Mouse (Mus musculus) forebrain, embryonic 10.5 days (tissue): ENCODE data around the gene Jmjd8. TPM values are rescaled to one million over a fixed set of nuclear protein-coding genes. Genes with fewer than 3 reads are reported as not detected.
A peak's percentile ranks its signal among the peaks of the same experiment; 100 is the strongest.
"Not testable (repeated sequence)": the region's sequence is repeated elsewhere in the genome, so short reads cannot be mapped to it uniquely, and the experiment has no call there.

Experiments
- DNase-seq: peaks from one replicate; pipeline ENCODE4 v3.0.0-alpha.2; 2017; ENCODE audit warnings: low spot score; ENCODE audit errors: extremely low spot score
- H3K27ac ChIP-seq: fragments of 300-500 bp; sonication (generic); 2 replicates; pipeline ENCODE4 v1.5.1; 2016; ENCODE audit warnings: mild to moderate bottlenecking
- H3K27me3 ChIP-seq: fragments of 300-500 bp; sonication (generic); 2 replicates; pipeline ENCODE4 v1.6.1; 2016; ENCODE audit warnings: mild to moderate bottlenecking; ENCODE audit not compliant: poor library complexity, severe bottlenecking
- H3K36me3 ChIP-seq: fragments of 300-500 bp; sonication (generic); replicated peaks from 2 replicates; pipeline ENCODE4 v1.6.1; 2016; ENCODE audit warnings: mild to moderate bottlenecking, moderate library complexity
- H3K4me1 ChIP-seq: fragments of 300-500 bp; sonication (generic); 2 replicates; pipeline ENCODE4 v1.6.1; 2016
- H3K4me3 ChIP-seq: fragments of 300-500 bp; sonication (generic); 2 replicates; pipeline ENCODE4 v1.5.1; 2016; ENCODE audit warnings: mild to moderate bottlenecking, moderate library complexity
- H3K9me3 ChIP-seq: fragments of 300-500 bp; sonication (generic); 2 replicates; pipeline ENCODE4 v1.6.1; 2016; ENCODE audit warnings: mild to moderate bottlenecking, moderate library complexity
- WGBS: fragments of 180-500 bp; shearing (Covaris S2); methylation state at CpG from one replicate; pipeline ENCODE4 v1.1.7; 2016; 5-methylcytosine and 5-hydroxymethylcytosine counted together
- polyA plus RNA-seq: library from polyadenylated mRNA; unstranded; fragments of >200 nt; fragmentation: Nextera tagmentation; extraction: Ambion mirVana; gene quantifications from 2 replicates; pipeline ENCODE4 v1.2.1, GENCODE M21; 2016

The Jmjd8 gene
- polyA plus RNA-seq, 1 experiment from 2014 or later: 58.7 TPM

GRCm38 (mm10) chr17:25861704-25862612 is 33.3 kb downstream of the Jmjd8 start:
- H3K27ac ChIP-seq: peak overlapping the region; percentile 94
- peaks cover 30% of the 10 kb centered on the region for H3K36me3 ChIP-seq
- 11% methylated on average over 6 of the region's 6 CpGs for WGBS
- H3K4me1 ChIP-seq: peaks cover 46% of the 10 kb centered on the region
- DNase-seq: no peak
- peak overlapping the region; percentile 84 for H3K4me3 ChIP-seq
- H3K27me3 ChIP-seq: no peaks in the 10 kb centered on the region
- no peaks in the 10 kb centered on the region for H3K9me3 ChIP-seq

GRCm38 (mm10) chr17:25863681-25864080 is 35.0 kb downstream of the Jmjd8 start:
- DNase-seq: no peak
- Histone ChIP-seq H3K27ac (no peak overlapping the region), H3K27me3 (no peaks in the 10 kb centered on the region), H3K4me3 (no peak overlapping the region), H3K4me1 (peaks cover 64% of the 10 kb centered on the region), H3K9me3 (no peaks in the 10 kb centered on the region), H3K36me3 (peaks cover 15% of the 10 kb centered on the region)
- 93% methylated on average over 6 of the region's 6 CpGs for WGBS

GRCm38 (mm10) chr17:25864311-25864710 is 35.6 kb downstream of the Jmjd8 start:
- Histone ChIP-seq H3K4me1 (peaks cover 68% of the 10 kb centered on the region), H3K27me3 (no peaks in the 10 kb centered on the region), H3K36me3 (peaks cover 9% of the 10 kb centered on the region), H3K4me3 (no peak overlapping the region), H3K9me3 (no peaks in the 10 kb centered on the region), H3K27ac (no peak overlapping the region)
- DNase-seq: no peak
- 92% methylated on average over 14 of the region's 14 CpGs for WGBS

GRCm38 (mm10) chr17:25865288-25865687 is 36.6 kb downstream of the Jmjd8 start:
- H3K27me3 ChIP-seq: no peaks in the 10 kb centered on the region
- WGBS: 91% methylated on average over 11 of the region's 11 CpGs
- no peaks in the 10 kb centered on the region for H3K9me3 ChIP-seq
- DNase-seq: no peak
- peak overlapping the region; percentile 10 for H3K4me3 ChIP-seq
- peaks cover 62% of the 10 kb centered on the region for H3K4me1 ChIP-seq
- no peak overlapping the region for H3K27ac ChIP-seq
- H3K36me3 ChIP-seq: peaks cover 5% of the 10 kb centered on the region; the same call in 1 of the 2 replicates

- DNase-seq: no peak
- Histone ChIP-seq H3K9me3 (no peaks in the 10 kb centered on the region), H3K4me1 (peaks cover 53% of the 10 kb centered on the region), H3K36me3 (peaks cover 5% of the 10 kb centered on the region; the same call in 1 of the 2 replicates), H3K27ac (no peak overlapping the region), H3K27me3 (no peaks in the 10 kb centered on the region), H3K4me3 (no peak overlapping the region)
- 91% methylated on average over 3 of the region's 3 CpGs for WGBS
These were observed 37.5 kb downstream of the Jmjd8 start for GRCm38 (mm10) chr17:25866172-25866571.

- Histone ChIP-seq H3K4me3 (peak overlapping the region; percentile 90), H3K4me1 (peaks cover 41% of the 10 kb centered on the region), H3K27ac (peak overlapping the region; percentile 82), H3K27me3 (no peaks in the 10 kb centered on the region), H3K36me3 (peaks cover 5% of the 10 kb centered on the region; the same call in 1 of the 2 replicates), H3K9me3 (no peaks in the 10 kb centered on the region)
- WGBS: 17% methylated on average over 7 of the region's 7 CpGs
- DNase-seq: no peak
These were observed 38.8 kb downstream of the Jmjd8 start for GRCm38 (mm10) chr17:25867509-25867835.

GRCm38 (mm10) chr17:25867836-25868600 is 39.4 kb downstream of the Jmjd8 start:
- Histone ChIP-seq H3K4me1 (peaks cover 41% of the 10 kb centered on the region), H3K27ac (peak overlapping the region; percentile 82), H3K4me3 (peak overlapping the region; percentile 90), H3K27me3 (no peaks in the 10 kb centered on the region), H3K36me3 (peaks cover 5% of the 10 kb centered on the region; the same call in 1 of the 2 replicates), H3K9me3 (no peaks in the 10 kb centered on the region)
- under 1% methylated on average over 42 of the region's 42 CpGs for WGBS
- DNase-seq: peak; percentile 58

- whole genome bisulfite sequencing: under 1% methylated on average over 24 of the region's 24 CpGs
- H3K27ac ChIP-seq: peak within 1 kb of the TSS; percentile 82
- no peaks in the 10 kb centered on the region for H3K9me3 ChIP-seq
- H3K4me3 ChIP-seq: peak within 1 kb of the TSS; percentile 90
- H3K27me3 ChIP-seq: no peaks in the 10 kb centered on the region
- peaks cover 42% of the 10 kb centered on the region for H3K4me1 ChIP-seq
- H3K36me3 ChIP-seq: peaks cover 5% of the 10 kb centered on the region; the same call in 1 of the 2 replicates
- DNase-seq: peak; percentile 79
These were observed 40.0 kb downstream of the Jmjd8 start, which contains the start of gene Mcrip2 for GRCm38 (mm10) chr17:25868601-25869191. Gene Mcrip2, minus strand, starts transcription at chr17:25868764.

- Histone ChIP-seq H3K9me3 (no peaks in the 10 kb centered on the region), H3K4me1 (peaks cover 50% of the 10 kb centered on the region), H3K4me3 (no peak overlapping the region), H3K27me3 (no peaks in the 10 kb centered on the region), H3K27ac (no peak overlapping the region), H3K36me3 (no peaks in the 10 kb centered on the region; the same call in 1 of the 2 replicates)
- no peak for DNase-seq
- 84% methylated on average over 8 of the region's 8 CpGs for WGBS
These were observed 40.8 kb downstream of the Jmjd8 start for GRCm38 (mm10) chr17:25869498-25869897.

GRCm38 (mm10) chr17:25869954-25870353 is 41.3 kb downstream of the Jmjd8 start:
- H3K4me3 ChIP-seq: no peak overlapping the region
- no peak for DNase-seq
- H3K4me1 ChIP-seq: peaks cover 52% of the 10 kb centered on the region
- no peaks in the 10 kb centered on the region for H3K27me3 ChIP-seq
- WGBS: 90% methylated on average over 2 of the region's 2 CpGs
- no peak overlapping the region for H3K27ac ChIP-seq
- no peaks in the 10 kb centered on the region; the same call in 1 of the 2 replicates for H3K36me3 ChIP-seq
- H3K9me3 ChIP-seq: no peaks in the 10 kb centered on the region

GRCm38 (mm10) chr17:25871566-25871965 is 42.9 kb downstream of the Jmjd8 start:
- not testable (repeated sequence) for DNase-seq

GRCm38 (mm10) chr17:25872676-25873075 is 44.0 kb downstream of the Jmjd8 start:
- peaks cover 10% of the 10 kb centered on the region for H3K36me3 ChIP-seq
- DNase-seq: no peak
- no peaks in the 10 kb centered on the region for H3K27me3 ChIP-seq
- no peaks in the 10 kb centered on the region for H3K9me3 ChIP-seq
- 88% methylated on average over 3 of the region's 3 CpGs for WGBS
- H3K4me1 ChIP-seq: peaks cover 51% of the 10 kb centered on the region
- no peak overlapping the region for H3K4me3 ChIP-seq
- no peak overlapping the region for H3K27ac ChIP-seq

More at GRCm38 (mm10) chr17:25871566-25871965, 42.9 kb downstream of the Jmjd8 start:
- peaks cover 52% of the 10 kb centered on the region for H3K4me1 ChIP-seq
- not testable (repeated sequence) for H3K36me3 ChIP-seq, H3K4me3 ChIP-seq, H3K27ac ChIP-seq, H3K27me3 ChIP-seq, H3K9me3 ChIP-seq
